Comparison of ENCODE assay signal across 22 mouse cellular contexts in genomic region chr11:100567815-100568245, GRCm38 (mm10). TPM values are rescaled to one million over a fixed set of nuclear protein-coding genes. Genes with fewer than 3 reads are reported as not detected.
A peak's percentile ranks its signal among the peaks of the same experiment; 100 is the strongest.
DNase-seq lines count a peak whose midpoint lies in the region; ATAC-seq and TF ChIP-seq lines count a peak whose summit lies in the region.
"Had no signal": no experiment of that assay in that cellular context is flagged by ENCODE, and none has a peak within 500 bp of the region (broad histone marks: within the 10 kb centered on the region; RNA-seq: fewer than 3 reads in every experiment).

No protein-coding gene starts in this region.

- no peak overlapping the region for H3K4me3 ChIP-seq in intestine, postnatal 0 days (ENCODE audit: low read depth, low read length)
- H3K4me3 ChIP-seq in intestine, embryonic 16.5 days (ENCODE audit: low read length), result no peak overlapping the region
- no peak overlapping the region for H3K4me3 ChIP-seq in midbrain, embryonic 11.5 days (ENCODE audit: low read depth, low read length)
- no peak overlapping the region for H3K4me3 ChIP-seq in midbrain, embryonic 14.5 days (replicated peaks; ENCODE audit: low read depth, low read length)
- H3K4me3 ChIP-seq in kidney, postnatal 0 days (replicated peaks; ENCODE audit: low read depth, low read length), result no peak overlapping the region
- H3K4me3 ChIP-seq in limb, embryonic 10.5 days, result no peak overlapping the region
- H3K4me3 ChIP-seq: embryonic facial prominence, embryonic 12.5 days; erythroblast, embryonic 14.5 days; forebrain, embryonic 15.5 days; heart, embryonic 10.5 days; left cerebral cortex, adult 2 months; midbrain, embryonic 13.5 days; stomach, embryonic 15.5 days had no signal

- peak; percentile 32; the same call in 1 of the 2 replicates for ATAC-seq in intestine, postnatal 0 days
- no peak for ATAC-seq in intestine, embryonic 16.5 days
- ATAC-seq in midbrain, embryonic 11.5 days (ENCODE audit: low FRiP score), result no peak
- no peak for ATAC-seq in midbrain, embryonic 14.5 days (ENCODE audit: low FRiP score, low TSS enrichment)
- ATAC-seq in kidney, postnatal 0 days (replicated peaks; ENCODE audit: low FRiP score, low read depth), result peak; percentile 71
- ATAC-seq: forebrain, embryonic 15.5 days; inflammation-experienced regulatory T-cells, adult 6 months; midbrain, embryonic 13.5 days had no signal

- H3K27me3 ChIP-seq in intestine, postnatal 0 days (replicated peaks; ENCODE audit: control insufficient read depth, insufficient read depth, low read length), result no peaks in the 10 kb centered on the region
- H3K27me3 ChIP-seq in intestine, embryonic 16.5 days (replicated peaks; ENCODE audit: control insufficient read depth, insufficient read depth, low read length), result no peaks in the 10 kb centered on the region; the same call in 1 of the 2 replicates
- H3K27me3 ChIP-seq in midbrain, embryonic 11.5 days (ENCODE audit: control insufficient read depth, insufficient read depth, low read length), result peaks cover 5% of the 10 kb centered on the region
- peaks cover 5% of the 10 kb centered on the region; the same call in 1 of the 2 replicates for H3K27me3 ChIP-seq in midbrain, embryonic 14.5 days (ENCODE audit: control insufficient read depth, insufficient read depth, low read length)
- H3K27me3 ChIP-seq in kidney, postnatal 0 days (ENCODE audit: insufficient read depth, low read length), result no peaks in the 10 kb centered on the region; the same call in 1 of the 2 replicates
- no peaks in the 10 kb centered on the region for H3K27me3 ChIP-seq in splenic B cell, adult 2 months (ENCODE audit: control insufficient read depth, insufficient read depth, low read length, poor library complexity, severe bottlenecking)
- peaks cover 22% of the 10 kb centered on the region for H3K27me3 ChIP-seq in limb, embryonic 10.5 days (ENCODE audit: low read depth, poor library complexity, severe bottlenecking)
- H3K27me3 ChIP-seq: forebrain, embryonic 15.5 days had no signal

- no peak overlapping the region for H3K27ac ChIP-seq in intestine, postnatal 0 days (ENCODE audit: low read depth, low read length)
- no peak overlapping the region for H3K27ac ChIP-seq in intestine, embryonic 16.5 days (ENCODE audit: low read length)
- H3K27ac ChIP-seq in midbrain, embryonic 11.5 days (ENCODE audit: low read depth, low read length), result no peak overlapping the region
- H3K27ac ChIP-seq in midbrain, embryonic 14.5 days (replicated peaks; ENCODE audit: low read depth, low read length), result no peak overlapping the region
- H3K27ac ChIP-seq in kidney, postnatal 0 days, result no peak overlapping the region
- H3K27ac ChIP-seq in limb, embryonic 10.5 days, result no peak overlapping the region
- H3K27ac ChIP-seq: embryonic facial prominence, embryonic 12.5 days; forebrain, embryonic 15.5 days; heart, embryonic 10.5 days; left cerebral cortex, adult 2 months; midbrain, embryonic 13.5 days; stomach, embryonic 15.5 days had no signal

- H3K9ac ChIP-seq in intestine, postnatal 0 days (ENCODE audit: low read depth, low read length), result no peak overlapping the region
- H3K9ac ChIP-seq in intestine, embryonic 16.5 days (ENCODE audit: low read depth, low read length), result no peak overlapping the region
- H3K9ac ChIP-seq in midbrain, embryonic 11.5 days (ENCODE audit: low read length), result no peak overlapping the region
- no peak overlapping the region for H3K9ac ChIP-seq in midbrain, embryonic 14.5 days (replicated peaks; ENCODE audit: low read length)
- H3K9ac ChIP-seq in kidney, postnatal 0 days (ENCODE audit: low read depth, low read length), result no peak overlapping the region
- H3K9ac ChIP-seq: embryonic facial prominence, embryonic 12.5 days; forebrain, embryonic 15.5 days; midbrain, embryonic 13.5 days; stomach, embryonic 15.5 days had no signal

- no peaks in the 10 kb centered on the region for H3K36me3 ChIP-seq in intestine, postnatal 0 days (ENCODE audit: control insufficient read depth, insufficient read depth)
- H3K36me3 ChIP-seq in intestine, embryonic 16.5 days (ENCODE audit: control insufficient read depth, insufficient read depth, low read length), result no peaks in the 10 kb centered on the region
- no peaks in the 10 kb centered on the region for H3K36me3 ChIP-seq in midbrain, embryonic 11.5 days (ENCODE audit: control insufficient read depth, insufficient read depth, low read length)
- H3K36me3 ChIP-seq in midbrain, embryonic 14.5 days (ENCODE audit: control insufficient read depth, insufficient read depth, low read length), result no peaks in the 10 kb centered on the region
- no peaks in the 10 kb centered on the region for H3K36me3 ChIP-seq in kidney, postnatal 0 days (ENCODE audit: insufficient read depth, low read length)
- H3K36me3 ChIP-seq in splenic B cell, adult 2 months (ENCODE audit: control insufficient read depth, insufficient read depth, low read length, poor library complexity, severe bottlenecking), result no peaks in the 10 kb centered on the region
- H3K36me3 ChIP-seq in limb, embryonic 10.5 days, result no peaks in the 10 kb centered on the region
- H3K36me3 ChIP-seq: embryonic facial prominence, embryonic 12.5 days; forebrain, embryonic 15.5 days; heart, embryonic 10.5 days; midbrain, embryonic 13.5 days; stomach, embryonic 15.5 days had no signal

- TF ChIP-seq CTCF in intestine, postnatal 0 days (IDR thresholded peaks at IDR 0.05; ENCODE audit: low read depth), result no peak
- no peak for TF ChIP-seq CTCF in kidney, postnatal 0 days (IDR thresholded peaks at IDR 0.05; ENCODE audit: low read depth)

- DNase-seq in midbrain, embryonic 11.5 days (ENCODE audit: low spot score, missing footprints), result peak; percentile 67
- no peak for DNase-seq in midbrain, embryonic 14.5 days
- peak; percentile 28 for DNase-seq in kidney, postnatal 0 days (ENCODE audit: low spot score)
- DNase-seq in splenic B cell, adult 2 months (ENCODE audit: low read depth, low spot score), result peak; percentile 63
- no peak for DNase-seq in limb, embryonic 10.5 days (ENCODE audit: low spot score)
- no peak for DNase-seq in cerebellum, postnatal 25 days
- DNase-seq: cerebellum, adult 9-10 months; gastrocnemius, postnatal 25 days; heart, postnatal 10 days; left cerebral cortex, postnatal 4 days; lung, adult 2 months; spleen, adult 18-20 months had no signal

- H3K4me2 ChIP-seq in intestine, postnatal 0 days (replicated peaks; ENCODE audit: low read depth), result no peak overlapping the region
- H3K4me2 ChIP-seq in intestine, embryonic 16.5 days (ENCODE audit: low read depth, low read length), result no peak overlapping the region
- H3K4me2 ChIP-seq in midbrain, embryonic 11.5 days, result no peak overlapping the region
- H3K4me2 ChIP-seq in midbrain, embryonic 14.5 days (ENCODE audit: low read length), result no peak overlapping the region
- no peak overlapping the region for H3K4me2 ChIP-seq in kidney, postnatal 0 days (ENCODE audit: low read length)
- H3K4me2 ChIP-seq: embryonic facial prominence, embryonic 12.5 days; forebrain, embryonic 15.5 days; midbrain, embryonic 13.5 days; stomach, embryonic 15.5 days had no signal

- H3K4me1 ChIP-seq in intestine, postnatal 0 days (replicated peaks; ENCODE audit: control insufficient read depth, insufficient read depth, low read length), result no peaks in the 10 kb centered on the region
- H3K4me1 ChIP-seq in intestine, embryonic 16.5 days (ENCODE audit: control insufficient read depth, insufficient read depth, low read length), result peaks cover 8% of the 10 kb centered on the region
- peaks cover 7% of the 10 kb centered on the region for H3K4me1 ChIP-seq in midbrain, embryonic 11.5 days (ENCODE audit: control insufficient read depth, insufficient read depth, low read length)
- 0 out of 2 replicates have a peak, but pooled peaks cover 9% of the 10 kb centered on the region for H3K4me1 ChIP-seq in midbrain, embryonic 14.5 days (ENCODE audit: control insufficient read depth, insufficient read depth, low read length)
- H3K4me1 ChIP-seq in kidney, postnatal 0 days (replicated peaks; ENCODE audit: insufficient read depth, low read length), result 0 out of 2 replicates have a peak, but pooled peaks cover 7% of the 10 kb centered on the region
- H3K4me1 ChIP-seq in limb, embryonic 10.5 days, result peaks cover 19% of the 10 kb centered on the region

- no peaks in the 10 kb centered on the region for H3K9me3 ChIP-seq in intestine, postnatal 0 days (ENCODE audit: control insufficient read depth)
- no peaks in the 10 kb centered on the region for H3K9me3 ChIP-seq in intestine, embryonic 16.5 days (ENCODE audit: control insufficient read depth, low read length)
- H3K9me3 ChIP-seq in midbrain, embryonic 11.5 days (ENCODE audit: control insufficient read depth, low read length), result no peaks in the 10 kb centered on the region
- no peaks in the 10 kb centered on the region for H3K9me3 ChIP-seq in midbrain, embryonic 14.5 days (ENCODE audit: control insufficient read depth, low read length)
- no peaks in the 10 kb centered on the region for H3K9me3 ChIP-seq in kidney, postnatal 0 days (replicated peaks; ENCODE audit: low read length)
- H3K9me3 ChIP-seq in limb, embryonic 10.5 days (replicated peaks), result no peaks in the 10 kb centered on the region
- H3K9me3 ChIP-seq: embryonic facial prominence, embryonic 12.5 days; forebrain, embryonic 15.5 days; heart, embryonic 10.5 days; midbrain, embryonic 13.5 days; stomach, embryonic 15.5 days had no signal

- WGBS in intestine, postnatal 0 days, result 38% methylated on average over 9 of the region's 9 CpGs
- WGBS in intestine, embryonic 16.5 days, result 46% methylated on average over 9 of the region's 9 CpGs
- 76% methylated on average over 9 of the region's 9 CpGs for WGBS in midbrain, embryonic 11.5 days
- 74% methylated on average over 9 of the region's 9 CpGs for WGBS in midbrain, embryonic 14.5 days
- 23% methylated on average over 9 of the region's 9 CpGs for WGBS in kidney, postnatal 0 days
- 78% methylated on average over 9 of the region's 9 CpGs for WGBS in limb, embryonic 10.5 days

RNA-seq across cellular contexts. Expression of gene Cnp, which starts 6.9 kb away (rescaled TPM):
- 15.6 and 16.3 TPM in 2 replicates for polyA plus RNA-seq in intestine, postnatal 0 days (2015; fragmentation: Nextera tagmentation; extraction: Ambion mirVana)
- 27.7 and 28.4 TPM in 2 replicates for polyA plus RNA-seq in intestine, embryonic 16.5 days (2015; fragmentation: Nextera tagmentation; extraction: Ambion mirVana)
- polyA plus RNA-seq in midbrain, embryonic 11.5 days (2014; fragmentation: Nextera tagmentation; extraction: Ambion mirVana), result 15.7 and 16.9 TPM in 2 replicates
- polyA plus RNA-seq in midbrain, embryonic 14.5 days (2014; fragmentation: Nextera tagmentation; extraction: Ambion mirVana), result 24.8 and 28.7 TPM in 2 replicates
- polyA plus RNA-seq in kidney, postnatal 0 days (2015; fragmentation: Nextera tagmentation; extraction: Ambion mirVana), result 23.7 and 24.2 TPM in 2 replicates
- 13.1 and 23.0 TPM in 2 replicates for polyA plus RNA-seq in limb, embryonic 10.5 days (2016; fragmentation: Nextera tagmentation; extraction: Ambion mirVana)

RNA-seq across cellular contexts. Expression of gene Ttc25, which starts 22.4 kb away (rescaled TPM):
- polyA plus RNA-seq in intestine, postnatal 0 days (2015; fragmentation: Nextera tagmentation; extraction: Ambion mirVana), result 0.18 and 0.22 TPM in 2 replicates
- 0.24 and 0.45 TPM in 2 replicates for polyA plus RNA-seq in intestine, embryonic 16.5 days (2015; fragmentation: Nextera tagmentation; extraction: Ambion mirVana)
- 1.4 and 1.8 TPM in 2 replicates for polyA plus RNA-seq in midbrain, embryonic 11.5 days (2014; fragmentation: Nextera tagmentation; extraction: Ambion mirVana)
- 1.9 and 2.5 TPM in 2 replicates for polyA plus RNA-seq in midbrain, embryonic 14.5 days (2014; fragmentation: Nextera tagmentation; extraction: Ambion mirVana)
- polyA plus RNA-seq in kidney, postnatal 0 days (2015; fragmentation: Nextera tagmentation; extraction: Ambion mirVana), result 0.72 and 0.96 TPM in 2 replicates
- 1.1 and 1.2 TPM in 2 replicates for polyA plus RNA-seq in limb, embryonic 10.5 days (2016; fragmentation: Nextera tagmentation; extraction: Ambion mirVana)
- polyA plus RNA-seq: erythroblast, embryonic 14.5 days had no signal

RNA-seq across cellular contexts. Expression of gene Acly, which starts 40.0 kb away (rescaled TPM):
- polyA plus RNA-seq in intestine, postnatal 0 days (2015; fragmentation: Nextera tagmentation; extraction: Ambion mirVana), result 29.3 and 29.5 TPM in 2 replicates
- 131 and 132 TPM in 2 replicates for polyA plus RNA-seq in intestine, embryonic 16.5 days (2015; fragmentation: Nextera tagmentation; extraction: Ambion mirVana)
- polyA plus RNA-seq in midbrain, embryonic 11.5 days (2014; fragmentation: Nextera tagmentation; extraction: Ambion mirVana), result 298 and 314 TPM in 2 replicates
- 161 and 219 TPM in 2 replicates for polyA plus RNA-seq in midbrain, embryonic 14.5 days (2014; fragmentation: Nextera tagmentation; extraction: Ambion mirVana)
- 86.4 and 98.4 TPM in 2 replicates for polyA plus RNA-seq in kidney, postnatal 0 days (2015; fragmentation: Nextera tagmentation; extraction: Ambion mirVana)
- 260 and 263 TPM in 2 replicates for polyA plus RNA-seq in limb, embryonic 10.5 days (2016; fragmentation: Nextera tagmentation; extraction: Ambion mirVana)

RNA-seq across cellular contexts. Expression of gene Nkiras2, which starts 51.2 kb away (rescaled TPM):
- 52.2 and 55.7 TPM in 2 replicates for polyA plus RNA-seq in intestine, postnatal 0 days (2015; fragmentation: Nextera tagmentation; extraction: Ambion mirVana)
- 80.8 and 83.6 TPM in 2 replicates for polyA plus RNA-seq in intestine, embryonic 16.5 days (2015; fragmentation: Nextera tagmentation; extraction: Ambion mirVana)
- polyA plus RNA-seq in midbrain, embryonic 11.5 days (2014; fragmentation: Nextera tagmentation; extraction: Ambion mirVana), result 96.4 and 110 TPM in 2 replicates
- polyA plus RNA-seq in midbrain, embryonic 14.5 days (2014; fragmentation: Nextera tagmentation; extraction: Ambion mirVana), result 125 and 129 TPM in 2 replicates
- polyA plus RNA-seq in kidney, postnatal 0 days (2015; fragmentation: Nextera tagmentation; extraction: Ambion mirVana), result 52.6 and 54.0 TPM in 2 replicates
- polyA plus RNA-seq in limb, embryonic 10.5 days (2016; fragmentation: Nextera tagmentation; extraction: Ambion mirVana), result 86.2 and 95.5 TPM in 2 replicates

RNA-seq across cellular contexts. Expression of gene Dnajc7, which starts 52.1 kb away (rescaled TPM):
- 72.9 and 80.2 TPM in 2 replicates for polyA plus RNA-seq in intestine, postnatal 0 days (2015; fragmentation: Nextera tagmentation; extraction: Ambion mirVana)
- polyA plus RNA-seq in intestine, embryonic 16.5 days (2015; fragmentation: Nextera tagmentation; extraction: Ambion mirVana), result 171 and 184 TPM in 2 replicates
- polyA plus RNA-seq in midbrain, embryonic 11.5 days (2014; fragmentation: Nextera tagmentation; extraction: Ambion mirVana), result 96.1 TPM in 2 replicates
- polyA plus RNA-seq in midbrain, embryonic 14.5 days (2014; fragmentation: Nextera tagmentation; extraction: Ambion mirVana), result 93.7 and 108 TPM in 2 replicates
- polyA plus RNA-seq in kidney, postnatal 0 days (2015; fragmentation: Nextera tagmentation; extraction: Ambion mirVana), result 142 and 151 TPM in 2 replicates
- polyA plus RNA-seq in limb, embryonic 10.5 days (2016; fragmentation: Nextera tagmentation; extraction: Ambion mirVana), result 256 and 281 TPM in 2 replicates

Comparison
In these comparisons a context has a peak if more than half of its experiments do, and no peak if none do; other contexts are left out.
1. ATAC-seq: peak in intestine, postnatal 0 days (single experiment) and kidney, postnatal 0 days (single experiment); none in intestine, embryonic 16.5 days (single experiment), midbrain, embryonic 11.5 days (single experiment) and midbrain, embryonic 14.5 days (single experiment).
2. DNase-seq: peak in midbrain, embryonic 11.5 days (single experiment), kidney, postnatal 0 days (single experiment) and splenic B cell, adult 2 months (single experiment); none in midbrain, embryonic 14.5 days (single experiment), limb, embryonic 10.5 days (single experiment) and cerebellum, postnatal 25 days (0 of 2).